Mouse (Mus musculus) embryonic facial prominence, embryonic 13.5 days (tissue): ENCODE measurements around the gene Aldh1a1. TPM values are rescaled to one million over a fixed set of nuclear protein-coding genes. Genes with fewer than 3 reads are reported as not detected.

Experiments
- ATAC-seq: fragments of 200-750 bp; cut with Nextera tagmentation; 2 replicates; pipeline ENCODE4 v1.8.0; 2017; ENCODE audit warnings: low read depth; ENCODE audit not compliant: insufficient number of reproducible peaks, insufficient read depth, low FRiP score, low TSS enrichment
- H3K27ac ChIP-seq: fragments of 300-500 bp; sonication (generic); 2 replicates; pipeline ENCODE4 v1.5.1; 2015; ENCODE audit warnings: moderate library complexity, mild to moderate bottlenecking, inconsistent platforms
- H3K27me3 ChIP-seq: fragments of 300-500 bp; sonication (generic); 2 replicates; pipeline ENCODE4 v1.6.1; 2015; ENCODE audit warnings: mild to moderate bottlenecking, inconsistent platforms
- H3K36me3 ChIP-seq: fragments of 300-500 bp; sonication (generic); 2 replicates; pipeline ENCODE4 v1.6.1; 2015; ENCODE audit warnings: mild to moderate bottlenecking, inconsistent platforms
- H3K4me1 ChIP-seq: fragments of 300-500 bp; sonication (generic); 2 replicates; pipeline ENCODE4 v1.6.1; 2015; ENCODE audit warnings: inconsistent platforms
- H3K4me2 ChIP-seq: fragments of 300-500 bp; sonication (generic); 2 replicates; pipeline ENCODE4 v1.6.1; 2015; ENCODE audit warnings: moderate library complexity, mild to moderate bottlenecking, inconsistent platforms
- H3K4me3 ChIP-seq: fragments of 300-500 bp; sonication (generic); 2 replicates; pipeline ENCODE4 v1.5.1; 2015; ENCODE audit warnings: mild to moderate bottlenecking, inconsistent platforms
- H3K9ac ChIP-seq: fragments of 300-500 bp; sonication (generic); 2 replicates; pipeline ENCODE4 v1.6.1; 2015; ENCODE audit warnings: mild to moderate bottlenecking, inconsistent platforms
- H3K9me3 ChIP-seq: fragments of 300-500 bp; sonication (generic); 2 replicates; pipeline ENCODE4 v1.6.1; 2016; ENCODE audit warnings: inconsistent platforms
- WGBS: fragments of 180-500 bp; shearing (Covaris S2); methylation state at CpG from one replicate; pipeline ENCODE4 v1.1.7; 2015; ENCODE audit warnings: mixed read lengths; 5-methylcytosine and 5-hydroxymethylcytosine counted together
- polyA plus RNA-seq: library from polyadenylated mRNA; unstranded; fragments of >200 nt; fragmentation: Nextera tagmentation; extraction: Ambion mirVana; gene quantifications from 2 replicates; pipeline ENCODE4 v1.2.1, GENCODE M21; 2015

Gene Aldh1a1
- polyA plus RNA-seq, 1 experiment from 2014 or later, result 1.1 TPM

GRCm38 (mm10) chr19:20677697-20678355 is 185.3 kb downstream of the Aldh1a1 start:
- no peaks in the 10 kb centered on the region for H3K27me3 ChIP-seq
- no peak overlapping the region for H3K4me3 ChIP-seq
- no peaks in the 10 kb centered on the region for H3K4me1 ChIP-seq
- ATAC-seq, result no peak
- no peak overlapping the region for H3K4me2 ChIP-seq
- H3K9me3 ChIP-seq, result no peaks in the 10 kb centered on the region
- WGBS, result 76% methylated on average over 3 of the region's 3 CpGs
- no peaks in the 10 kb centered on the region for H3K36me3 ChIP-seq
- no peak overlapping the region for H3K27ac ChIP-seq
- H3K9ac ChIP-seq, result no peak overlapping the region

Other genes starting within 250 kb of the Aldh1a1 start
- 170 and 203 TPM in 2 replicates for gene Anxa1, start 101.8 kb upstream of the Aldh1a1 start, polyA plus RNA-seq
- 2.9 and 4.4 TPM in 2 replicates for gene Aldh1a7, start 234.8 kb downstream of the Aldh1a1 start, polyA plus RNA-seq